Mouse (Mus musculus): ENCODE data around the gene Slc20a1. TPM values are rescaled to one million over a fixed set of nuclear protein-coding genes. Genes with fewer than 3 reads are reported as not detected.

The Slc20a1 gene
- total RNA-seq (2015; ENCODE audit: low replicate concordance), result 40.5 and 44.1 TPM in 2 replicates
- 240 and 313 TPM in 2 replicates for total RNA-seq (2017; ENCODE audit: low replicate concordance)

- peak; percentile 90 for ATAC-seq (replicated peaks; ENCODE audit: low FRiP score, poor library complexity, severe bottlenecking)
These were observed at the start of gene Slc20a1 for GRCm38 (mm10) chr2:129198436-129199327. TSS of gene Slc20a1 (plus strand) at chr2:129198764.

- ATAC-seq (replicated peaks; ENCODE audit: low FRiP score, poor library complexity, severe bottlenecking), result no peak
These were observed 49.7 kb upstream of the Slc20a1 start for GRCm38 (mm10) chr2:129148836-129149235.

- no peak for ATAC-seq (replicated peaks; ENCODE audit: low FRiP score, poor library complexity, severe bottlenecking)
These were observed 48.2 kb upstream of the Slc20a1 start for GRCm38 (mm10) chr2:129150386-129150785.

GRCm38 (mm10) chr2:129151111-129151510 is 47.5 kb upstream of the Slc20a1 start:
- no peak for ATAC-seq (replicated peaks; ENCODE audit: low FRiP score, poor library complexity, severe bottlenecking)

GRCm38 (mm10) chr2:129152751-129153150 is 45.8 kb upstream of the Slc20a1 start:
- no peak for ATAC-seq (replicated peaks; ENCODE audit: low FRiP score, poor library complexity, severe bottlenecking)

- ATAC-seq (replicated peaks; ENCODE audit: low FRiP score, poor library complexity, severe bottlenecking), result no peak
These were observed 33.7 kb upstream of the Slc20a1 start for GRCm38 (mm10) chr2:129164815-129165214.

- ATAC-seq (replicated peaks; ENCODE audit: low FRiP score, poor library complexity, severe bottlenecking), result no peak
These were observed 31.8 kb upstream of the Slc20a1 start for GRCm38 (mm10) chr2:129166466-129167463.

- ATAC-seq (replicated peaks; ENCODE audit: low FRiP score, poor library complexity, severe bottlenecking), result no peak
These were observed 25.2 kb upstream of the Slc20a1 start for GRCm38 (mm10) chr2:129173386-129173785.

- ATAC-seq (replicated peaks; ENCODE audit: low FRiP score, poor library complexity, severe bottlenecking), result peak; percentile 83
These were observed 24.1 kb upstream of the Slc20a1 start for GRCm38 (mm10) chr2:129174474-129174873.

GRCm38 (mm10) chr2:129175636-129176035 is 22.9 kb upstream of the Slc20a1 start:
- no peak for ATAC-seq (replicated peaks; ENCODE audit: low FRiP score, poor library complexity, severe bottlenecking)

- no peak for ATAC-seq (replicated peaks; ENCODE audit: low FRiP score, poor library complexity, severe bottlenecking)
These were observed 21.7 kb upstream of the Slc20a1 start for GRCm38 (mm10) chr2:129176676-129177420.

GRCm38 (mm10) chr2:129177661-129178060 is 20.9 kb upstream of the Slc20a1 start:
- no peak for ATAC-seq (replicated peaks; ENCODE audit: low FRiP score, poor library complexity, severe bottlenecking)

GRCm38 (mm10) chr2:129178182-129178908 is 20.2 kb upstream of the Slc20a1 start:
- no peak for ATAC-seq (replicated peaks; ENCODE audit: low FRiP score, poor library complexity, severe bottlenecking)

GRCm38 (mm10) chr2:129179946-129180853 is 18.4 kb upstream of the Slc20a1 start:
- ATAC-seq (replicated peaks; ENCODE audit: low FRiP score, poor library complexity, severe bottlenecking), result no peak

- ATAC-seq (replicated peaks; ENCODE audit: low FRiP score, poor library complexity, severe bottlenecking), result no peak
These were observed 17.1 kb upstream of the Slc20a1 start for GRCm38 (mm10) chr2:129181509-129181908.

GRCm38 (mm10) chr2:129182412-129182811 is 16.2 kb upstream of the Slc20a1 start:
- 0 out of 2 replicates have a peak, but pooled peaks have one; percentile 48 for ATAC-seq (replicated peaks; ENCODE audit: low FRiP score, poor library complexity, severe bottlenecking)

- ATAC-seq (replicated peaks; ENCODE audit: low FRiP score, poor library complexity, severe bottlenecking), result no peak
These were observed 15.0 kb upstream of the Slc20a1 start for GRCm38 (mm10) chr2:129183561-129184031.

GRCm38 (mm10) chr2:129184853-129185252 is 13.7 kb upstream of the Slc20a1 start:
- no peak for ATAC-seq (replicated peaks; ENCODE audit: low FRiP score, poor library complexity, severe bottlenecking)

Measured in erythroblast, adult 5-6 weeks (primary cell).